Mouse (Mus musculus): ENCODE data around the gene Cs. TPM values are rescaled to one million over a fixed set of nuclear protein-coding genes. Genes with fewer than 3 reads are reported as not detected.

Gene Cs
- total and polyA plus RNA-seq, 2 experiments from 2014 or later, result 625 to 796 TPM

DNA sequence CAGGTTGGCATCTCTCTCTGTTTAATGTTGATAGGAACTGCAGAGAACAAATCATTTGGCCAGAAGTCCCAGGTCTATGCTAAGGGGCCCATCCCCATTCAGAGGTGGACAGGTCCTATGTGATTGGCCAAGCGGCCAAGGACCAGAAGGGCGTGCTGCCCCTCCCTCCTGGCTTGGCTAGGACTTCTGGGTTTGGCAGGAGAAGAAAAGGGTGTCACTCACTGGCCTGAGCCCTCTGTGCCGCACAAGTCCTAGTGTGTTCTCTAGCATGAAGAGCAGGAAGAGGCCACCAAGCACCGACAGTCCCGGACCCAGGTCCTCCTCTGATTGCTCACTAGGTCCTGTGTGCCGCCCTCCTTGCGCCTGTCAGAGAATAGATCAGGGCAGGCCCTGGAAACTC lies 59.9 kb downstream of the Cs start:
- no peaks in the 10 kb centered on the region for H3K27me3 ChIP-seq (ENCODE audit: control insufficient read depth, insufficient read depth, low read length)
- no peaks in the 10 kb centered on the region for H3K9me3 ChIP-seq (replicated peaks; ENCODE audit: control insufficient read depth, low read length)
- H3K36me3 ChIP-seq (replicated peaks; ENCODE audit: control insufficient read depth, insufficient read depth, low read length), result peaks cover 19% of the 10 kb centered on the region
- no peak overlapping the region for H3K4me2 ChIP-seq (ENCODE audit: low read depth, low read length)
- H3K27ac ChIP-seq (ENCODE audit: low read depth), result no peak overlapping the region
- TF ChIP-seq EP300 (IDR thresholded peaks at IDR 0.05; ENCODE audit: low read depth) (no peak), CTCF (IDR thresholded peaks at IDR 0.05; ENCODE audit: low read depth) (no peak)
- H3K9ac ChIP-seq (replicated peaks; ENCODE audit: low read depth, low read length), result no peak overlapping the region
- ATAC-seq (ENCODE audit: insufficient read depth, low read depth) (peak; percentile 44), DNase-seq (ENCODE audit: low spot score) (no peak)
- no peaks in the 10 kb centered on the region for H3K4me1 ChIP-seq (ENCODE audit: control insufficient read depth, insufficient read depth)
- 61% methylated on average over 7 of the region's 7 CpGs for WGBS
- H3K4me3 ChIP-seq (ENCODE audit: low read depth, low read length), result no peak overlapping the region

DNA sequence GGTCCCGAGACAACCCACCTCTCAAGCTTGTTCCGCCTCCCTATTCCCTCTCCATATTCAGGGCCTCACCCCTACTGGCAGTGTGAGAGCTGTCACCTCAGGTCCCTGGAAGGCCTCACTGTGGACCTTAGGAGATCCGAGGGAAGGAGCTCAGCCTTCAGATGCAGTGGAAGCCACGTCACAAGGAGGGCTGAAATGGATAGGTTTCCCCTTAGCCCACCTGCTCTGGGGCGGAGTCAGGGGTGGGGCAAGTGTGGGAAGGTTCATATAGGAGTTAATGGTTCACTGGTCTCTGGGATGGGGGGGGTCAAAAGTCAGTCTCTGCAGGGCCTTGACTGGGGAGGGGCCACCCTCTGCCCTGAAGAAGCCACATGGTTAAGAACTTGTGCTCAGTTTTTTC lies 62.8 kb downstream of the Cs start:
- no peaks in the 10 kb centered on the region for H3K4me1 ChIP-seq (ENCODE audit: control insufficient read depth, insufficient read depth)
- no peak overlapping the region for H3K9ac ChIP-seq (replicated peaks; ENCODE audit: low read depth, low read length)
- H3K4me3 ChIP-seq (ENCODE audit: low read depth, low read length), result no peak overlapping the region
- H3K36me3 ChIP-seq (replicated peaks; ENCODE audit: control insufficient read depth, insufficient read depth, low read length), result no peaks in the 10 kb centered on the region
- DNase-seq (ENCODE audit: low spot score) (no peak), ATAC-seq (ENCODE audit: insufficient read depth, low read depth) (no peak)
- no peak overlapping the region for H3K4me2 ChIP-seq (ENCODE audit: low read depth, low read length)
- TF ChIP-seq EP300 (IDR thresholded peaks at IDR 0.05; ENCODE audit: low read depth) (no peak), CTCF (IDR thresholded peaks at IDR 0.05; ENCODE audit: low read depth) (no peak)
- 35% methylated on average over 5 of the region's 5 CpGs for WGBS
- H3K27me3 ChIP-seq (ENCODE audit: control insufficient read depth, insufficient read depth, low read length), result no peaks in the 10 kb centered on the region
- H3K9me3 ChIP-seq (replicated peaks; ENCODE audit: control insufficient read depth, low read length), result no peaks in the 10 kb centered on the region
- no peak overlapping the region for H3K27ac ChIP-seq (ENCODE audit: low read depth)

DNA sequence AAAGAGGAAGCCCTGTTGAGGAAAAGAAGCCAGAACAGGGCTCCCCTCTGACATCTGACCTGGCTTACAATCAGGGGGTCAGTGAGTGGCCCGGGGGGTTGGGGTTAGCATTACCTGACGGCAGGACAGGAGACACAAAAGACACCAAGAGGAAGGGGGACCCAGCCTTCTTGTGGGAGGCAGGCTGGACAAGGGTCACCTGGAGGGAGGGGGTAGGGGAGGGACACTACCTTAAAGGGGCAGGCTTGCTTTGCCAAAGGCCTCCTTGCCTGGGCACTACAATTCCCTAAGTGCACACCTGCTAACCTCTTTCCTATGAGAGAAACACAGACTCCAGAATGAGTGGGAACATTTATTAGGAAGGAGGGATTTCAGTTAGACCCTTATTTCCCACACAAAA lies 63.5 kb downstream of the Cs start, which contains the start of gene Slc39a5:
Gene Slc39a5, minus strand, starts transcription at position 174 of the 400 bp plus-strand sequence.
- ATAC-seq (ENCODE audit: insufficient read depth, low read depth), result no peak
- WGBS, result 26% methylated on average over 2 of the region's 2 CpGs
- H3K4me1 ChIP-seq (ENCODE audit: control insufficient read depth, insufficient read depth), result no peaks in the 10 kb centered on the region

DNA sequence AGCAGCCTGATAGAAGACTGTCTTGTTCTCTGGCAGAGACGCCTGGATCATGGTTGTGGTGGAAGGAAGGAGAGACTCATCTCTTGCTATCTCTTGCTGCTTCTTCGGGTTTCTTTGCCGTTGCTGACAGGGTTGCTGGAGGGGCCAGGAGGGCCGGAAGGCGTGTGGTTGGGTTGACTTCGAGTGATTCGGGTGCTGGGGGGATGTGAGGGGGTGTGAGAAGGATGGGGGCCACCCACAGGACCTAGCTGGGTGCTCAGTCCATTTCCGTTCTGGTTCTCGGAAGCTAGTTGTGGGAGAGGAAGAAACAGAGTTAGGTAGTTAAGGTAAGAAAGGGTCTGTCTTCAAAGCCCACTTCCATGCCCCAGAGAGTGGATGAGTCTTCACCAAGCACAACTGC lies 64.1 kb downstream of the Cs start:
- WGBS, result 73% methylated on average over 9 of the region's 9 CpGs
- Histone ChIP-seq H3K9me3 (replicated peaks; ENCODE audit: control insufficient read depth, low read length) (no peaks in the 10 kb centered on the region), H3K36me3 (replicated peaks; ENCODE audit: control insufficient read depth, insufficient read depth, low read length) (no peaks in the 10 kb centered on the region; the same call in 1 of the 2 replicates), H3K9ac (replicated peaks; ENCODE audit: low read depth, low read length) (no peak overlapping the region), H3K4me2 (ENCODE audit: low read depth, low read length) (no peak overlapping the region), H3K4me1 (ENCODE audit: control insufficient read depth, insufficient read depth) (no peaks in the 10 kb centered on the region), H3K27ac (ENCODE audit: low read depth) (no peak overlapping the region), H3K27me3 (ENCODE audit: control insufficient read depth, insufficient read depth, low read length) (no peaks in the 10 kb centered on the region), H3K4me3 (ENCODE audit: low read depth, low read length) (no peak overlapping the region)
- no peak for DNase-seq (ENCODE audit: low spot score)
- no peak for ATAC-seq (ENCODE audit: insufficient read depth, low read depth)
- TF ChIP-seq CTCF (IDR thresholded peaks at IDR 0.05; ENCODE audit: low read depth), result no peak
- no peak for TF ChIP-seq EP300 (IDR thresholded peaks at IDR 0.05; ENCODE audit: low read depth)

More for the DNA sequence above, 63.5 kb downstream of the Cs start, which contains the start of gene Slc39a5:
- no peak within 1 kb of the TSS for H3K4me2 ChIP-seq (ENCODE audit: low read depth, low read length)
- no peak within 1 kb of the TSS for H3K27ac ChIP-seq (ENCODE audit: low read depth)
- no peak within 1 kb of the TSS for H3K4me3 ChIP-seq (ENCODE audit: low read depth, low read length)
- no peaks in the 10 kb centered on the region for H3K9me3 ChIP-seq (replicated peaks; ENCODE audit: control insufficient read depth, low read length)
- H3K27me3 ChIP-seq (ENCODE audit: control insufficient read depth, insufficient read depth, low read length), result no peaks in the 10 kb centered on the region
- H3K9ac ChIP-seq (replicated peaks; ENCODE audit: low read depth, low read length), result no peak within 1 kb of the TSS
- TF ChIP-seq CTCF (IDR thresholded peaks at IDR 0.05; ENCODE audit: low read depth), result no peak
- no peak for TF ChIP-seq EP300 (IDR thresholded peaks at IDR 0.05; ENCODE audit: low read depth)
- no peak for DNase-seq (ENCODE audit: low spot score)
- H3K36me3 ChIP-seq (replicated peaks; ENCODE audit: control insufficient read depth, insufficient read depth, low read length), result no peaks in the 10 kb centered on the region; the same call in 1 of the 2 replicates

DNA sequence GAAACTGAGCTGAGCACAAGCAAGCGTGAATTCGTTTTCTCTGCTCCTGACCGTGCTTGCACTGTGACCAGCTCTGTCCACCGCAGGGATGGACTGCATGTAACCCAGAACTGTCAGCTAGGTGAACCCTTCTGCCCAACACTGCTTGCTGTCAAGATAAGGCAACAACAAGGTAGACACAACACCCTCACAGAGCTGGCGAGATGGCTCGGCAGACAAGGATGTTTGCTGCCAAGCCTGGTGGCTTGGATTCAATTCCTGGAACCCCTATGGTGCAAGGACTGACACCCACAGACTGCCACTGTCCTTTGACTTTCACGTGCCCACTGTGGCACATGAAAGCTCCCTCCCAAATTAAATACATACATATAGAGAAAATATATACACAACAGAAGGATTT lies 66.4 kb downstream of the Cs start:
- Histone ChIP-seq H3K4me2 (ENCODE audit: low read depth, low read length) (no peak overlapping the region), H3K9me3 (replicated peaks; ENCODE audit: control insufficient read depth, low read length) (no peaks in the 10 kb centered on the region), H3K4me1 (ENCODE audit: control insufficient read depth, insufficient read depth) (peaks cover 3% of the 10 kb centered on the region; the same call in 1 of the 2 replicates), H3K36me3 (replicated peaks; ENCODE audit: control insufficient read depth, insufficient read depth, low read length) (peaks cover 8% of the 10 kb centered on the region; the same call in 1 of the 2 replicates), H3K27me3 (ENCODE audit: control insufficient read depth, insufficient read depth, low read length) (no peaks in the 10 kb centered on the region), H3K9ac (replicated peaks; ENCODE audit: low read depth, low read length) (no peak overlapping the region), H3K27ac (ENCODE audit: low read depth) (no peak overlapping the region), H3K4me3 (ENCODE audit: low read depth, low read length) (no peak overlapping the region)
- ATAC-seq (ENCODE audit: insufficient read depth, low read depth) (no peak), DNase-seq (ENCODE audit: low spot score) (no peak)
- no peak for TF ChIP-seq EP300 (IDR thresholded peaks at IDR 0.05; ENCODE audit: low read depth)
- TF ChIP-seq CTCF (IDR thresholded peaks at IDR 0.05; ENCODE audit: low read depth), result no peak
- WGBS, result 78% methylated on average over 7 of the region's 7 CpGs
